Mouse (Mus musculus) ES-Bruce4 (cell line): ENCODE data around the gene Vmn2r88.

Experiments
- CTCF ChIP-seq: IDR thresholded peaks from one replicate; pipeline ENCODE4 v1.8.1; 2011; ENCODE audit warnings: low read depth, low read length
- EP300 ChIP-seq: IDR thresholded peaks from 2 replicates; pipeline ENCODE4 v1.6.1; 2011; ENCODE audit warnings: low read depth, low read length; ENCODE audit not compliant: insufficient read depth

GRCm38 (mm10) chr14:51387768-51388167 lies 22.9 kb upstream of the Vmn2r88 start:
- no peak for TF ChIP-seq EP300
- no peak for TF ChIP-seq CTCF
